Mouse (Mus musculus): ENCODE data around the gene Dnpep. TPM values are rescaled to one million over a fixed set of nuclear protein-coding genes. Genes with fewer than 3 reads are reported as not detected.

Dnpep gene
- polyA plus RNA-seq, 1 experiment from 2014 or later, result 83.7 TPM

DNA sequence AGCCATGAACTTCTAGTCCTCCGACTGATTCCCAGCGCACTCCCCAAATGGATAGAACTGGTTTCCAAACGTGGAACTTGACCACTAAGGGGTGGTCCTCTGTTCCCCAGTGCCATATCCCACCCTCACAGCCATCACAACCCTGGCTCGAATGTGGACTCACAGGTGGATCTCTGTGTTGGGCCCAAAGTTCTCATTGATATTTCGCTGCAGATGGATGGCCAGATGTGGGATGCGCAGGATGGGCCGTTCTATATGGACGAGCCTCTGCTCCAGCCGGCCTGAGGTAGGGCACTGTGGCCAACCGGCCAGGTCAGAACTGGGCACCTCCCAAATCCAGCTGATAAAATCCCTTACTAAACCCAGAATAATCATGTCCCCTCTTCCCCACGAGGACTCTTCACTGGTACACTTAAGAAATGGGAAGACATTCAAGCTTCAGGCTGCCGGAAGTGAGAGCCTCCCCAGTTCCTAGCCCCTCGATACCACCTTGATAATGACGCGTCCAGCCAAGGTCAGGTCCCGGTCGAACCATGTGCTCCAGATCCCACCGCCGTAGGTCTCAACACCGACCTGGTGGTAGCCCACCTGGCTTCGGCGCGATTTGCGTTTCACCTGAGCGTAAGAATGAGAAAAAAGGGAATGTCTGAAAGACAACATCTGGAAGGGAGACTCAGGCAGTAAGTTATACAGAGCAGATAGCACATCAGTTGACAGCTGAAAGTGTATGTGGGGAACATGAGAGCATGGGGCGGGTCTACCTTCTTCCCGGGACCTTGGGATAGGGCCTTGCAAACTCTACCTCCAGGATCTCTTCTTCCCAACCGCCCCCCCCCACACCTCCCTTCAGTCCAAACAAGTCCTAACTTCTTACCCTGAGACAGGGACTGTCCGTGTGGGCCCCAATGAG, 2.1 kb downstream of the Dnpep start:
- Histone ChIP-seq H3K4me3 (ENCODE audit: low read depth, low read length) (peak overlapping the region; percentile 62), H3K27me3 (replicated peaks; ENCODE audit: control insufficient read depth, insufficient read depth, low read length) (no peaks in the 10 kb centered on the region), H3K4me1 (replicated peaks; ENCODE audit: control insufficient read depth, insufficient read depth, low read length) (peaks cover 12% of the 10 kb centered on the region), H3K9ac (ENCODE audit: low read depth, low read length) (peak overlapping the region; percentile 72), H3K9me3 (ENCODE audit: control insufficient read depth, low read length) (no peaks in the 10 kb centered on the region), H3K27ac (ENCODE audit: low read depth, low read length) (peak overlapping the region; percentile 87), H3K4me2 (peak overlapping the region; percentile 93), H3K36me3 (ENCODE audit: control insufficient read depth, insufficient read depth, low read length) (peaks cover 14% of the 10 kb centered on the region)
- WGBS, result 83% methylated on average over 29 of the region's 29 CpGs
- ATAC-seq (replicated peaks; ENCODE audit: low FRiP score) (no peak), DNase-seq (ENCODE audit: low spot score) (no peak)

DNA sequence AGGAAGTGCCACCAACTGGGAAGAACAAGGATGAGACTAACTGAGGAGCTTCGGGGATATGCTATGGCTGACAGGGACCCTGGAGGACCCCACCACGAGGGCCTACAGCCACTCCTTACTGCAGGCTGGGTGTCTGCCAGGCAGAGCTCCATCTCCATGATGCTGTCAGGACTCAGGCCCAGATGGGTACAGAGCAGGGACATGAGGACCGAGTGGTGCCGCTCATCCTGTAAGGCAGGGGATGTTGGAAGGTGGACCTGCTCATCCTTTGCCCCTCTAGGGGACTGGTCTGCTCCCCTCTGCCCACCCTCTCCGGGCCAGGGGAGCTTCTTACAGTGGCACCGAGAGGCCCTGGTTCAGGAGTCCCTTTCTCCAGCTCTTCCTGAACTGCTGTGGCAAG, 2.8 kb downstream of the Dnpep start:
- H3K4me1 ChIP-seq (replicated peaks; ENCODE audit: control insufficient read depth, insufficient read depth, low read length), result peaks cover 12% of the 10 kb centered on the region
- no peak overlapping the region for H3K4me3 ChIP-seq (ENCODE audit: low read depth, low read length)
- DNase-seq (ENCODE audit: low spot score), result no peak
- no peaks in the 10 kb centered on the region for H3K9me3 ChIP-seq (ENCODE audit: control insufficient read depth, low read length)
- WGBS, result 84% methylated on average over 6 of the region's 6 CpGs
- H3K27ac ChIP-seq (ENCODE audit: low read depth, low read length), result no peak overlapping the region
- H3K36me3 ChIP-seq (ENCODE audit: control insufficient read depth, insufficient read depth, low read length), result peaks cover 14% of the 10 kb centered on the region
- no peak overlapping the region for H3K4me2 ChIP-seq
- ATAC-seq (replicated peaks; ENCODE audit: low FRiP score), result no peak
- no peaks in the 10 kb centered on the region for H3K27me3 ChIP-seq (replicated peaks; ENCODE audit: control insufficient read depth, insufficient read depth, low read length)
- no peak overlapping the region for H3K9ac ChIP-seq (ENCODE audit: low read depth, low read length)

DNA sequence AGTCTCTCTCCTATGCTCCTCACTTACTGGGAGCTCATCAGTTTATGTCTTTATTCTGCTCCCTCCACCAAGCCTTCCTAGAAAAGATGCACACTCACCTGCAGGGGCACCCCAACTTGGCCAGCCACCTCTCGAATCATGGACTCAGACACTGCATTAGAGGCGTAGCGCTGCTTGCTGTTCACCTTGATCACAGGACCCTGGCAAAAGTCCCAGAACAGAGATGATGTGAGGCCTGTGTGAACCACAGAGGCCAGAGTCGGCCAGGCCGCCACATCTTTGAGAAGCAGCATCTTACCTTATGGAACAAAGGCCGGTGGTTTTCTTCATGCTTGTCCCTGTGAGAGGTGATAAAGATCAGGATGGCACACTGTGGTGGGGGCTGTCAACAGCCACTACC, 6.1 kb downstream of the Dnpep start:
- H3K36me3 ChIP-seq (ENCODE audit: control insufficient read depth, insufficient read depth, low read length), result peaks cover 21% of the 10 kb centered on the region
- DNase-seq (ENCODE audit: low spot score), result no peak
- 93% methylated on average over 6 of the region's 6 CpGs for WGBS

DNA sequence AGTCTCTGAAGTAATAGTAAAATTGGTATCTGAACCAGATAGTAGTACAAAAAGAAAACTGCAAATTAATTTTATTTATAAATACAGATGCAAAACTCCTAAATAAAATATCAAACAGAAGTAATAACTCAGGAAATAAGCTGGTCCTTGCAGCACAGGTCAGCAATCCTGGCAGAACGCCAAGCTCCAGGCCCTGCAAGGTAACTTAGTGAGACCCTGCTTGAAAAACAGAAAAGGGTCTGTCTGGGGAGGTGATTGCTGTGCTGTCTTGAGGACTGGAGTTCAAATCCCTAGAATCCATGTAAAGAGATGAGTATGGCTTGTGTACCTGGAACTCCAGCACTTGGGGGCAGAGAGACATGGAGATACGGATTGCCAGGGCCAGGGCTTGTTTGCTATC, 13.1 kb downstream of the Dnpep start:
- Histone ChIP-seq H3K4me2 (no peak overlapping the region), H3K9ac (ENCODE audit: low read depth, low read length) (no peak overlapping the region), H3K4me3 (ENCODE audit: low read depth, low read length) (no peak overlapping the region), H3K4me1 (replicated peaks; ENCODE audit: control insufficient read depth, insufficient read depth, low read length) (no peaks in the 10 kb centered on the region), H3K27me3 (replicated peaks; ENCODE audit: control insufficient read depth, insufficient read depth, low read length) (no peaks in the 10 kb centered on the region), H3K36me3 (ENCODE audit: control insufficient read depth, insufficient read depth, low read length) (peaks cover 6% of the 10 kb centered on the region; the same call in 1 of the 2 replicates), H3K9me3 (ENCODE audit: control insufficient read depth, low read length) (no peaks in the 10 kb centered on the region), H3K27ac (ENCODE audit: low read depth, low read length) (no peak overlapping the region)
- ATAC-seq (replicated peaks; ENCODE audit: low FRiP score) (no peak), DNase-seq (ENCODE audit: low spot score) (no peak)
- WGBS, result 68% methylated on average over 2 of the region's 2 CpGs

More for the DNA sequence above, 6.1 kb downstream of the Dnpep start:
- no peak overlapping the region for H3K4me2 ChIP-seq
- H3K9me3 ChIP-seq (ENCODE audit: control insufficient read depth, low read length), result no peaks in the 10 kb centered on the region
- no peak overlapping the region for H3K4me3 ChIP-seq (ENCODE audit: low read depth, low read length)
- no peaks in the 10 kb centered on the region for H3K27me3 ChIP-seq (replicated peaks; ENCODE audit: control insufficient read depth, insufficient read depth, low read length)
- ATAC-seq (replicated peaks; ENCODE audit: low FRiP score), result no peak
- H3K27ac ChIP-seq (ENCODE audit: low read depth, low read length), result no peak overlapping the region
- no peak overlapping the region for H3K9ac ChIP-seq (ENCODE audit: low read depth, low read length)
- H3K4me1 ChIP-seq (replicated peaks; ENCODE audit: control insufficient read depth, insufficient read depth, low read length), result peaks cover 12% of the 10 kb centered on the region

DNA sequence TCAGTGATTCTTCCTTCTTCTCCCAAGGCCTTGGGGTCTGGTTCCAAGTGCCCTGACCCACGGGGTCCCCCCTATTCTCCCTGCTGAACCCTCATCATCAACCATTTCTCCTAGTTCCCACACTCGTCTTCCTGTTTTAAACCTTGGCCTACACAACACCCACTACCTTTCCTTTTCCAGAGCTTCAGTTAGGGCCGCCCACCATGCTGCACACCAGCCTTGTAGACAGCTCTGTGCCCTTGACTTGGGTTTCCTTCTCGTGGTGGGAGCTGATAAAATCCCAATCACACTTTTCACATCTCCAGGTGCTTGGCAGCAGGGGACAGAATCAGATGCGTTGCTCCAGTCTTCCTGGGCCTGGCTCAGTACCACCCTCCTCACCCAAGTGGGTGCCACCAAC, 23.5 kb downstream of the Dnpep start:
- H3K4me1 ChIP-seq (replicated peaks; ENCODE audit: control insufficient read depth, insufficient read depth, low read length), result no peaks in the 10 kb centered on the region
- H3K4me2 ChIP-seq, result no peak overlapping the region
- no peaks in the 10 kb centered on the region for H3K36me3 ChIP-seq (ENCODE audit: control insufficient read depth, insufficient read depth, low read length)
- WGBS, result 58% methylated on average over 5 of the region's 5 CpGs
- no peak for ATAC-seq (replicated peaks; ENCODE audit: low FRiP score)
- H3K27ac ChIP-seq (ENCODE audit: low read depth, low read length), result no peak overlapping the region
- no peaks in the 10 kb centered on the region for H3K27me3 ChIP-seq (replicated peaks; ENCODE audit: control insufficient read depth, insufficient read depth, low read length)
- no peaks in the 10 kb centered on the region for H3K9me3 ChIP-seq (ENCODE audit: control insufficient read depth, low read length)
- H3K9ac ChIP-seq (ENCODE audit: low read depth, low read length), result no peak overlapping the region
- no peak for DNase-seq (ENCODE audit: low spot score)
- H3K4me3 ChIP-seq (ENCODE audit: low read depth, low read length), result no peak overlapping the region

DNA sequence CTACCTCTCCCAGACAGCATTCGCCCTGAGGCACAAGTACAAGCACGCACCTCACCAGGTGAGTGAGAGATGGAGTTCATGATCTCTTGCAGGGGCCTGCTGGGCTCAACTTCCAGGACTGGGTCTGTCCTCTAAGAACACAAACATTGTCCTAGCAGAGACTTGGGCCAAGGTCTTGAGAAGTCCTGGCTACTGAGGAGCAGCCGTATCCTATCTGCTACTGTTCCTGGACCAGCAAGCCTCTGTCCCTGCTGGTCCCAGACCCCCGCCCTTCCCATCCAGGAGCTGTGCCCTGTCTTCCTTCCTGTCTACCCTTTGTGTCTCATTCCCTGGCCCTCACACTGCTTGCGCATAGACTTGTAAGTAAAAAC, 24.5 kb downstream of the Dnpep start:
- 79% methylated on average over 5 of the region's 5 CpGs for WGBS
- Histone ChIP-seq H3K4me2 (no peak overlapping the region), H3K36me3 (ENCODE audit: control insufficient read depth, insufficient read depth, low read length) (no peaks in the 10 kb centered on the region), H3K9me3 (ENCODE audit: control insufficient read depth, low read length) (no peaks in the 10 kb centered on the region), H3K4me3 (ENCODE audit: low read depth, low read length) (no peak overlapping the region), H3K4me1 (replicated peaks; ENCODE audit: control insufficient read depth, insufficient read depth, low read length) (no peaks in the 10 kb centered on the region), H3K9ac (ENCODE audit: low read depth, low read length) (no peak overlapping the region), H3K27me3 (replicated peaks; ENCODE audit: control insufficient read depth, insufficient read depth, low read length) (no peaks in the 10 kb centered on the region), H3K27ac (ENCODE audit: low read depth, low read length) (peak overlapping the region; percentile 45; the same call in 1 of the 2 replicates)
- ATAC-seq (replicated peaks; ENCODE audit: low FRiP score) (no peak), DNase-seq (ENCODE audit: low spot score) (no peak)

DNA sequence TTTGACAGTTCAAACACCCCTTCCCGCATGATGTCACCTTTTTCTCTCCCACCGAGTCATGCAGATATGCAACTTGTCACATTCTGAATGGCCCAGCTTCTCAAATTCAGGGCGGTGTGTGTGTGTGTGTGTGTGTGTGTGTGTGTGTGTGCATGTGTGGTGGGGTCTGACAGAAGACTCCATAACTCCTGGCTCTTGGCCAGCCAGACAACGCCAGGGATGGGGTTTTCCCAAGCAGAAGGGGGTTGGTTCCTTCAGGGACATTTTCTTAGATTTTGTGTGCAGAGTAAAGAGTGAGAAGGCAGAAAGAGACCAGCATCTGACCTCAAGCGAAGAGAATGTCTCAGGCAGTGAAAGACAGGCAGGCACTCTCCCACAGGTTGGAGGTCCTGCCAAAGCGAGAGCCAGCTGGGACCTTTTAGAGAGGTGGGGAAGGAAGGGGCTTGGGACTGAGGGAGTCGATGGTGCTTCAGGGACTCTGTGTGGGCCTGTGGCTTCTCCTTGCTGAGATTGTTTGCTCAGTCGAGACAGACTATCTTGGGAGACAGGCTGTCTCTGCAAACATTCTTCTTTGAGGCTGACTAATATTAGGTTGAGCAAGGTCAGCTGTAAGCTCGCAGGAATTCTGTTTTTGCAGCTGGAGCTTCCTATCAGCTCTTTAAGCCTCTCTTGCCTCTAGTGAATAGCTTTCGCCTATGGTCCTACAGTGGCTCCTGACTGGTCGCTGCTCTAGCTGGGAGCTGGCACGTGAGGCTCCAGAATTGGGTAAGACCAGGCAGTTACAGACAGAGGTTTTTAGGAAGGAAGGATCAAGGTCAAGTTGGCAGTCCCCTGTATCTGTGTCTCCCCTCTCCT, 25.1 kb downstream of the Dnpep start:
- Histone ChIP-seq H3K27ac (ENCODE audit: low read depth, low read length) (peak overlapping the region; percentile 45; the same call in 1 of the 2 replicates), H3K4me2 (no peak overlapping the region), H3K4me1 (replicated peaks; ENCODE audit: control insufficient read depth, insufficient read depth, low read length) (no peaks in the 10 kb centered on the region), H3K27me3 (replicated peaks; ENCODE audit: control insufficient read depth, insufficient read depth, low read length) (no peaks in the 10 kb centered on the region), H3K9me3 (ENCODE audit: control insufficient read depth, low read length) (no peaks in the 10 kb centered on the region), H3K4me3 (ENCODE audit: low read depth, low read length) (no peak overlapping the region), H3K36me3 (ENCODE audit: control insufficient read depth, insufficient read depth, low read length) (no peaks in the 10 kb centered on the region), H3K9ac (ENCODE audit: low read depth, low read length) (no peak overlapping the region)
- DNase-seq (ENCODE audit: low spot score), result peak; percentile 34
- 35% methylated on average over 12 of the region's 12 CpGs for WGBS
- no peak for ATAC-seq (replicated peaks; ENCODE audit: low FRiP score)

DNA sequence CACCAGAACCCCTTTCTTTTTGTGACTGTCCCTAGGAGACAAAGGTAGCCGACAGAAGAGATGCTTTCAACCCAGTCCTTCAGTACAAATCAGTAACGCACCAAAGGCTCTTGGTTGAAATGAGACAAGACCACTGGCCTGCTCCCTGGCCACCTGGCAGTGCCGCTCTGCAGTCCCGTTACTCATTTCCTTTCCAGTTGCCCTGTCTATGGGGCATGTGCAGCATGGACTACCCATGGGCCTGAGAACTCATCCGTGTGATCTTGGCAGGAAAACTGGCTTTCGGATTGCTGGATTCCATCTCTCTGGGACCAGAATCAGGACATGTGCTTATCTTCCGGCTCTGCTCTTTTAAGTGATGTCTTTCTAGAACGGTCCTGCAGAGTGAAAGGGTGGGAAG, 26.5 kb downstream of the Dnpep start:
- Histone ChIP-seq H3K4me3 (ENCODE audit: low read depth, low read length) (no peak overlapping the region), H3K9ac (ENCODE audit: low read depth, low read length) (no peak overlapping the region), H3K27ac (ENCODE audit: low read depth, low read length) (no peak overlapping the region), H3K4me1 (replicated peaks; ENCODE audit: control insufficient read depth, insufficient read depth, low read length) (no peaks in the 10 kb centered on the region), H3K27me3 (replicated peaks; ENCODE audit: control insufficient read depth, insufficient read depth, low read length) (no peaks in the 10 kb centered on the region), H3K4me2 (no peak overlapping the region), H3K36me3 (ENCODE audit: control insufficient read depth, insufficient read depth, low read length) (no peaks in the 10 kb centered on the region), H3K9me3 (ENCODE audit: control insufficient read depth, low read length) (no peaks in the 10 kb centered on the region)
- no peak for DNase-seq (ENCODE audit: low spot score)
- 85% methylated on average over 8 of the region's 8 CpGs for WGBS
- ATAC-seq (replicated peaks; ENCODE audit: low FRiP score), result no peak
